In genomic region chr4:33892178-33892869, GRCm38 (mm10) we compare ENCODE assay signal across 12 mouse cellular contexts.
"Had no signal": no experiment of that assay in that cellular context is flagged by ENCODE, and none has a peak within 500 bp of the region (broad histone marks: within the 10 kb centered on the region; RNA-seq: fewer than 3 reads in every experiment).

No protein-coding gene starts in this region.

- H3K4me1 ChIP-seq: liver, embryonic 12.5 days; midbrain, embryonic 13.5 days; stomach, embryonic 15.5 days had no signal

- ATAC-seq: liver, embryonic 12.5 days; midbrain, embryonic 13.5 days had no signal

- DNase-seq: kidney, adult 9 months; kidney, postnatal 14 days; lung, postnatal 14 days; thymus, adult 2 months; thymus, postnatal 25 days had no signal

- H3K27me3 ChIP-seq: liver, embryonic 12.5 days; lung, embryonic 15.5 days; midbrain, embryonic 13.5 days; neural tube, embryonic 12.5 days; stomach, embryonic 15.5 days had no signal

- H3K36me3 ChIP-seq: limb, embryonic 10.5 days; liver, embryonic 12.5 days; lung, embryonic 15.5 days; midbrain, embryonic 13.5 days; neural tube, embryonic 12.5 days; stomach, embryonic 15.5 days had no signal

- H3K4me3 ChIP-seq: left cerebral cortex, adult 2 months; limb, embryonic 10.5 days; liver, embryonic 12.5 days; lung, embryonic 15.5 days; midbrain, embryonic 13.5 days; neural tube, embryonic 12.5 days; stomach, embryonic 15.5 days had no signal

- H3K27ac ChIP-seq: left cerebral cortex, adult 2 months; limb, embryonic 10.5 days; liver, embryonic 12.5 days; lung, embryonic 15.5 days; midbrain, embryonic 13.5 days; neural tube, embryonic 12.5 days; stomach, embryonic 15.5 days had no signal

- H3K9ac ChIP-seq: liver, embryonic 12.5 days; lung, embryonic 15.5 days; midbrain, embryonic 13.5 days; neural tube, embryonic 12.5 days; stomach, embryonic 15.5 days had no signal

- H3K4me2 ChIP-seq: liver, embryonic 12.5 days; lung, embryonic 15.5 days; midbrain, embryonic 13.5 days; neural tube, embryonic 12.5 days; stomach, embryonic 15.5 days had no signal

- H3K9me3 ChIP-seq: limb, embryonic 10.5 days; liver, embryonic 12.5 days; lung, embryonic 15.5 days; midbrain, embryonic 13.5 days; neural tube, embryonic 12.5 days; stomach, embryonic 15.5 days had no signal
